Mouse (Mus musculus) lung, postnatal 4 days (tissue): ENCODE results near the gene Olfr1261.

Experiments used
- DNase-seq, 2 experiments: peaks; one replicate each; pipeline ENCODE4 v3.0.0; 2021

Olfr1261 gene

DNA sequence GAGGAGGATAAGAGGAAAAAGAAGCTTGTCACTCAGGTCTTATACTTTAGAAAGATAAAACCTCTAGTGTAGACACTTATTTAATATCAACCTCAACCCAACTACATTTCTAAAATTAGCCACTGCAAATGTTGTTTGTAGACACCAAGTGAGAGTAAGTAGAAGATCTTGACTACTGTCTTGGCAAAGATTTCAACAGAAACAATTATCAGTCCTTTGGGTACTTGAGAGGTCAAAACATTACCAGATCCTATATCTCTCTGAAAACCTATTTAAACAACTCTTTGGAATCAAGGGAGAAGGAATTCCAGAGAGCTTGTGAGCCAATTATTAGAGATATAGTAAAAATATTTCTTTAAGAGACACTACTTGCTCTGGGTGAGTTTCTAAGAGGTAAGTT is at the start of gene Olfr1261:
Gene Olfr1261, plus strand, starts transcription at position 301 of the 400 bp plus-strand sequence.
- no peak for DNase-seq

DNA sequence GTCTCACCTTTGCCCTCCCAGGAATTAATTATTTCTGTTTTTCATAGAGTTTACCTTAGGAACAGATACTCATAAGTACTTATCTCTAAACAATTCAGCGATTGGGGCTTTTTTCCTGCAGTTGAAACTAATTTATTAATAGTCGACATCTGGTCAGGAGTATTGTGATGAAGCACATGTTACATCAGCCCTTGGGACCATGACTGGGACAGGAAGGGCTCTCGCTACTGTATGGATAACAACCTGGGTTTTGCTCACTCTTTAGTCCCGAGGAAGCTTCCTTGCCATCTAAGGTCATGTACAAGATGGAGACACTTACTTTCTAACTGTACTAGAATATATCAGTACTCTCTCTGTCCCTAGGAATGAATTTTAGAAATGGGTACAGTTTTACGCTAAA is 42.5 kb upstream of the Olfr1261 start, which contains the start of gene Olfr1259:
Gene Olfr1259, minus strand, starts transcription at position 101 of the 400 bp plus-strand sequence.
- no peak for DNase-seq

DNA sequence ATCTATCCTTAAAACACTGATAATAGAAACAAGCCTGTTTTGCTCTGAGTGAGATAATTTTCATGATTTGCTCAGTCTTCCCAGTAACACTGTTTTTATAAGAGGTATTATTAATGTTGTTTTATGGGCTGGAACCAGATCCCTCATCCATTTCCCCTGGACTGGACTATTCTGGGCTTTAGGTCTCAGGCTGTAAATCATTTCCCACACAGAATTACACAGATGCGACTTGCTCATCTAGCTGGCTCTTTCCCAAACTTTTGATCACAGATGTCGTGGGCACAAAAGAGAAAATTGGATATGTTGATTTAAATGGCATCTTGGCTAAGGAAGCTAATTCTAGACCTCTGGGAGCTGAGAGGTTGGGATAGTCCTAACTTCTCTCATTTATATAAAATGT is 16.8 kb upstream of the Olfr1261 start, which contains the start of gene Olfr1260:
Gene Olfr1260, plus strand, starts transcription at position 157 of the 400 bp plus-strand sequence.
- no peak for DNase-seq

DNA sequence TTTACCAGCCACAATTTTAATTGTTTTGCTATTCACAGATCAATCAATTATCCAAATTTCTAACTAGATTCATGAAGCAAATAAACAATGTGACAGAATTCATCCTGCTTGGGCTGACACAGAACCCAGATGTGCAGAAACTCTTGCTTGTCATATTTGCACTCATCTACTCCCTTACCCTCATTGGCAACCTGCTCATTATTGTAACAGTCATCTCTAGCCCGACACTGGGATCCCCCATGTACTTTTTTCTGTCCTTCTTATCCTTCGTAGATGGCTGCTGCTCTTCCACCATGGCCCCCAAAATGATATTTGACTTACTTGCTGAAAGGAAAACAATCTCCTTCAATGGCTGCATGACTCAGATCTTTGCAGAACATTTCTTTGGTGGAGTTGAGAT is 13.3 kb upstream of the Olfr1261 start:
- no peak for DNase-seq

DNA sequence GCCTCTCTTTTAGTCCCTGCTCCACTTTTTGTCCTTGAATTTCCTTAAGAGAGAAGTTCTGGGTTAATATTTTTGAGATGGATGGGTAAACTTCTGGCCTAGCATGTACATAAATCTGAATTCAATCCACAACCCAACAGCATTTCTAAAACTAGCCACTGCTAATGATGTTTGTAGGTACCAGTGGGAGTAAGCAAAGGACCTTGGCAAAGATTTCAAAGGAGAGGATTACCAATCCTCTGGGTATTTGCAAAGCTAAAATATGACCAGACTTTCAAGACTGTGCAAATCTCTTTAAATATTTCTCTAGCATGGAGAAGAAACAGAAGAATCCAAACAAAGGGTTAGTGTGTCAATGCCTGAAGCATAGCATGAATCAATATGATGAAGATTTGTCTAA is 8.8 kb downstream of the Olfr1261 start, which contains the start of gene Olfr1262:
Gene Olfr1262, plus strand, starts transcription at position 301 of the 400 bp plus-strand sequence.
- DNase-seq, result no peak

DNA sequence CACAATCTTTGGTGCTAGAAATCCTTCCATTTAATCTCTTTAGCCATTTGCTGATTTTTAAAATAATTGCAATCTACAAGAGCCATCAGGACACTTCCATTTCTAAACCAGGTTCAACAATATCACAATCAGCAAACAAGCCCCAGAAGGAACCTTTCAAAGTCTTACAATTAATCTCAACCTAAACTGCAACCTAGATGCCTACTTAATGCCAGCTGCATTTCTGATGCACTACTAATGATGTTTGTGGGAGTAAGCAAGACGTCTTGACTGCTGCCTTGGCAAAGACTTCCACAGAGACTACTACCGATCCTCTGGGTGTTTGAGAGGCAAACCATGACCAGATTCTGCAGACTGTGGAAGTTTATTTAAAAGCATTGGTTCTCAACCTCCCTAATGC is 20.8 kb downstream of the Olfr1261 start, which contains the start of gene Olfr1263:
Gene Olfr1263, plus strand, starts transcription at position 301 of the 400 bp plus-strand sequence.
- DNase-seq, result no peak

DNA sequence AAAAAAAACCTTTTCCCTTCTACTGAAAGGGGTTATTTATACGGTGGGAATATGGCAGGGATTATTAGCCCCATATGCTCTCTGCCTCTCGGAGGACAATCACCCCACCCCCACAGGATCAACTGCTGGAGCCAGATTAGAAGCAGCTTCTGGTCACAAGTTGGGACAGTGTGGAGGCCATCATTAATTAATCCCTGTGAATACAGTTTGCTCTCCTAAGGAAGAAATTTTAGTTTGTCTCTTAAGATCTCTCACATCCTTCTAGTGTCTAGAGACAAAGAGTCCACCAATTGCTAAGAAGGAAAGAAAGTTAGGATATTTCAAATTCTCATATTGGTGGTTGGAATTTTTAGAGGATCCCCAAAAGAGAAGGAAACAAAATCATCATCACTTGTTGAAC is 34.5 kb downstream of the Olfr1261 start, which contains the start of gene Olfr1264:
Gene Olfr1264, minus strand, starts transcription at position 101 of the 400 bp plus-strand sequence.
- DNase-seq, result no peak

DNA sequence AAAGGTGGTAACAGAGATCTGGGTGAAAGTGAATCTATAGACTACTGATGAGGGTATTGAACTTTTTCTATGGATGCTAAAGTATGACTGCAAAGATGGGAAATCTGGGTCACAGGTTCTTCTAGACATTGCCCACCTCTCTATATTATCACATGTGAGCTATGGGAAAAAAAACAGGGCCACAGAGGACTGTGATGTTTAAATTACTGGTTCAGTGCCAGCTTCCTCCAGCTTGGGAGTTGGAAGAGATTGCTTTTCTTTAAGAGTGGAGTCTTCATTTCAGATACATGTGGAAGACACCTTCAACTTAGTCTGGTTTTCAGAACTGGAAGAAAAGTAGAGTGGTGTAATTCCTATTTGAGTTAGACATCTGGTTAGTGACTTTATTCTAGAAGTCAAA is 44.0 kb downstream of the Olfr1261 start, which contains the start of gene Olfr1265:
Gene Olfr1265, plus strand, starts transcription at position 301 of the 400 bp plus-strand sequence.
- no peak for DNase-seq
